Mouse (Mus musculus): ENCODE results near the gene Nectin4. TPM values are rescaled to one million over a fixed set of nuclear protein-coding genes. Genes with fewer than 3 reads are reported as not detected.

The Nectin4 gene
- polyA plus RNA-seq, 1 experiment from 2014 or later: 0.60 TPM

GRCm38 (mm10) chr1:171390101-171390500 is 20.2 kb downstream of the Nectin4 start:
- Histone ChIP-seq H3K4me1 (peaks cover 4% of the 10 kb centered on the region; the same call in 1 of the 2 replicates), H3K27ac (replicated peaks) (no peak overlapping the region), H3K27me3 (ENCODE audit: low read depth, poor library complexity, severe bottlenecking) (no peaks in the 10 kb centered on the region), H3K4me3 (no peak overlapping the region), H3K9me3 (replicated peaks) (no peaks in the 10 kb centered on the region), H3K36me3 (no peaks in the 10 kb centered on the region)
- 83% methylated on average over 4 of the region's 4 CpGs for WGBS
- no peak for DNase-seq (ENCODE audit: low spot score)

GRCm38 (mm10) chr1:171401821-171402220 is 31.9 kb downstream of the Nectin4 start:
- Histone ChIP-seq H3K27me3 (ENCODE audit: low read depth, poor library complexity, severe bottlenecking) (no peaks in the 10 kb centered on the region; the same call in 1 of the 2 replicates), H3K4me3 (no peak overlapping the region), H3K27ac (replicated peaks) (no peak overlapping the region), H3K36me3 (no peaks in the 10 kb centered on the region), H3K9me3 (replicated peaks) (no peaks in the 10 kb centered on the region), H3K4me1 (no peaks in the 10 kb centered on the region)
- DNase-seq (ENCODE audit: low spot score): no peak
- WGBS: 79% methylated on average over 4 of the region's 4 CpGs

- no peaks in the 10 kb centered on the region for H3K9me3 ChIP-seq (replicated peaks)
- no peak overlapping the region for H3K27ac ChIP-seq (replicated peaks)
- WGBS: 86% methylated on average over 9 of the region's 9 CpGs
- no peaks in the 10 kb centered on the region for H3K4me1 ChIP-seq
- DNase-seq (ENCODE audit: low spot score): no peak
- H3K27me3 ChIP-seq (ENCODE audit: low read depth, poor library complexity, severe bottlenecking): peaks cover 11% of the 10 kb centered on the region
- H3K36me3 ChIP-seq: no peaks in the 10 kb centered on the region
- H3K4me3 ChIP-seq: no peak overlapping the region
These were observed 33.1 kb downstream of the Nectin4 start for GRCm38 (mm10) chr1:171402991-171403390.

- Histone ChIP-seq H3K4me1 (peaks cover under 1% of the 10 kb centered on the region; the same call in 1 of the 2 replicates), H3K36me3 (no peaks in the 10 kb centered on the region), H3K27me3 (ENCODE audit: low read depth, poor library complexity, severe bottlenecking) (peaks cover 28% of the 10 kb centered on the region), H3K9me3 (replicated peaks) (no peaks in the 10 kb centered on the region), H3K27ac (replicated peaks) (no peak overlapping the region), H3K4me3 (no peak overlapping the region)
- no peak for DNase-seq (ENCODE audit: low spot score)
- 85% methylated on average over 5 of the region's 5 CpGs for WGBS
These were observed 37.4 kb downstream of the Nectin4 start for GRCm38 (mm10) chr1:171407263-171407662.

GRCm38 (mm10) chr1:171410231-171410630 is 40.3 kb downstream of the Nectin4 start:
- Histone ChIP-seq H3K27ac (replicated peaks) (no peak overlapping the region), H3K36me3 (peaks cover 16% of the 10 kb centered on the region), H3K27me3 (ENCODE audit: low read depth, poor library complexity, severe bottlenecking) (peaks cover 28% of the 10 kb centered on the region), H3K4me3 (no peak overlapping the region), H3K9me3 (replicated peaks) (no peaks in the 10 kb centered on the region), H3K4me1 (peaks cover 21% of the 10 kb centered on the region)
- DNase-seq (ENCODE audit: low spot score): no peak
- WGBS: 90% methylated on average over 1 of the region's 1 CpGs

GRCm38 (mm10) chr1:171410947-171411484 is 41.1 kb downstream of the Nectin4 start, which contains the start of gene Usf1:
Gene Usf1, plus strand, starts transcription at chr1:171411313.
- Histone ChIP-seq H3K27me3 (ENCODE audit: low read depth, poor library complexity, severe bottlenecking) (peaks cover 28% of the 10 kb centered on the region), H3K4me1 (peaks cover 21% of the 10 kb centered on the region), H3K27ac (replicated peaks) (peak within 1 kb of the TSS; percentile 97), H3K9me3 (replicated peaks) (no peaks in the 10 kb centered on the region), H3K36me3 (peaks cover 24% of the 10 kb centered on the region), H3K4me3 (peak within 1 kb of the TSS; percentile 98)
- DNase-seq (ENCODE audit: low spot score): peak; percentile 96
- under 1% methylated on average over 36 of the region's 36 CpGs for WGBS

- Histone ChIP-seq H3K4me1 (peaks cover 21% of the 10 kb centered on the region), H3K4me3 (peak overlapping the region; percentile 98), H3K27me3 (ENCODE audit: low read depth, poor library complexity, severe bottlenecking) (peaks cover 28% of the 10 kb centered on the region), H3K27ac (replicated peaks) (peak overlapping the region; percentile 97), H3K36me3 (peaks cover 29% of the 10 kb centered on the region), H3K9me3 (replicated peaks) (no peaks in the 10 kb centered on the region)
- WGBS: under 1% methylated on average over 39 of the region's 39 CpGs
- DNase-seq (ENCODE audit: low spot score): no peak
These were observed 41.6 kb downstream of the Nectin4 start for GRCm38 (mm10) chr1:171411492-171411941.

GRCm38 (mm10) chr1:171412001-171412441 is 42.1 kb downstream of the Nectin4 start:
- peaks cover 21% of the 10 kb centered on the region for H3K4me1 ChIP-seq
- H3K36me3 ChIP-seq: peaks cover 34% of the 10 kb centered on the region
- peak; percentile 60 for DNase-seq (ENCODE audit: low spot score)
- 2% methylated on average over 20 of the region's 20 CpGs for WGBS
- peak overlapping the region; percentile 98 for H3K4me3 ChIP-seq
- peaks cover 26% of the 10 kb centered on the region for H3K27me3 ChIP-seq (ENCODE audit: low read depth, poor library complexity, severe bottlenecking)
- H3K9me3 ChIP-seq (replicated peaks): no peaks in the 10 kb centered on the region
- H3K27ac ChIP-seq (replicated peaks): peak overlapping the region; percentile 97

GRCm38 (mm10) chr1:171412446-171412845 is 42.5 kb downstream of the Nectin4 start:
- Histone ChIP-seq H3K36me3 (peaks cover 39% of the 10 kb centered on the region), H3K9me3 (replicated peaks) (no peaks in the 10 kb centered on the region), H3K27ac (replicated peaks) (peak overlapping the region; percentile 97), H3K27me3 (ENCODE audit: low read depth, poor library complexity, severe bottlenecking) (peaks cover 22% of the 10 kb centered on the region), H3K4me1 (peaks cover 21% of the 10 kb centered on the region), H3K4me3 (peak overlapping the region; percentile 98)
- DNase-seq (ENCODE audit: low spot score): peak; percentile 20
- 61% methylated on average over 3 of the region's 3 CpGs for WGBS

- Histone ChIP-seq H3K27me3 (ENCODE audit: low read depth, poor library complexity, severe bottlenecking) (peaks cover 10% of the 10 kb centered on the region), H3K4me1 (peaks cover 21% of the 10 kb centered on the region), H3K9me3 (replicated peaks) (no peaks in the 10 kb centered on the region), H3K36me3 (peaks cover 50% of the 10 kb centered on the region), H3K27ac (replicated peaks) (no peak overlapping the region), H3K4me3 (no peak overlapping the region)
- DNase-seq (ENCODE audit: low spot score): no peak
- WGBS: 77% methylated on average over 8 of the region's 8 CpGs
These were observed 43.7 kb downstream of the Nectin4 start for GRCm38 (mm10) chr1:171413608-171414007.

GRCm38 (mm10) chr1:171418660-171419059 is 48.8 kb downstream of the Nectin4 start, which contains the start of gene Tstd1:
Gene Tstd1, plus strand, starts transcription at chr1:171418872.
- Histone ChIP-seq H3K4me1 (peaks cover 16% of the 10 kb centered on the region), H3K9me3 (replicated peaks) (no peaks in the 10 kb centered on the region), H3K4me3 (no peak within 1 kb of the TSS), H3K27ac (replicated peaks) (0 out of 2 replicates have a peak within 1 kb of the TSS, but pooled peaks have one; percentile 34), H3K36me3 (peaks cover 77% of the 10 kb centered on the region), H3K27me3 (ENCODE audit: low read depth, poor library complexity, severe bottlenecking) (no peaks in the 10 kb centered on the region)
- DNase-seq (ENCODE audit: low spot score): no peak
- WGBS: 88% methylated on average over 5 of the region's 5 CpGs

GRCm38 (mm10) chr1:171419291-171419882 is 49.5 kb downstream of the Nectin4 start:
- Histone ChIP-seq H3K27me3 (ENCODE audit: low read depth, poor library complexity, severe bottlenecking) (no peaks in the 10 kb centered on the region), H3K9me3 (replicated peaks) (no peaks in the 10 kb centered on the region), H3K4me3 (no peak overlapping the region), H3K4me1 (peaks cover 9% of the 10 kb centered on the region), H3K36me3 (peaks cover 69% of the 10 kb centered on the region), H3K27ac (replicated peaks) (0 out of 2 replicates have a peak overlapping the region, but pooled peaks have one; percentile 34)
- DNase-seq (ENCODE audit: low spot score): no peak
- WGBS: 65% methylated on average over 12 of the region's 12 CpGs

- 73% methylated on average over 5 of the region's 5 CpGs for WGBS
- DNase-seq (ENCODE audit: low spot score): no peak
- no peaks in the 10 kb centered on the region for H3K27me3 ChIP-seq (ENCODE audit: low read depth, poor library complexity, severe bottlenecking)
- H3K27ac ChIP-seq (replicated peaks): 0 out of 2 replicates have a peak overlapping the region, but pooled peaks have one; percentile 34
- H3K36me3 ChIP-seq: peaks cover 64% of the 10 kb centered on the region
- no peak overlapping the region for H3K4me3 ChIP-seq
- no peaks in the 10 kb centered on the region for H3K9me3 ChIP-seq (replicated peaks)
- H3K4me1 ChIP-seq: peaks cover 9% of the 10 kb centered on the region
These were observed 50.0 kb downstream of the Nectin4 start for GRCm38 (mm10) chr1:171419905-171420304.
